Mouse (Mus musculus) gastrocnemius, postnatal 10 days (tissue): ENCODE measurements around the gene Zp2. TPM values are rescaled to one million over a fixed set of nuclear protein-coding genes. Genes with fewer than 3 reads are reported as not detected.

ENCODE experiments used
- total RNA-seq, 2 experiments: library from RNA; stranded (reverse); gene quantifications; 2 replicates each; pipeline ENCODE4 v1.2.3; 2021

The Zp2 gene
- total RNA-seq, 2 experiments from 2014 or later: 0.35 to 0.59 TPM

Other genes with a start within 250 kb of the Zp2 start
- 1 to 10 TPM; 9.2 to 9.9 TPM for gene Lyrm1, start 249.4 kb downstream of the Zp2 start, total RNA-seq
- 10 to 100 TPM; 12.0 to 14.6 TPM for gene Dcun1d3, start 249.0 kb downstream of the Zp2 start, total RNA-seq
- not detected for gene Dnah3, start 50.0 kb downstream of the Zp2 start, total RNA-seq
- 1 to 10 TPM; 8.0 to 8.4 TPM for gene Tmem159, start 42.9 kb downstream of the Zp2 start, total RNA-seq
- under 1 TPM in 1 of 2 experiments, not detected in 1; 0.07 TPM for gene Anks4b, start 28.6 kb upstream of the Zp2 start, total RNA-seq
- gene Crym, start 56.8 kb upstream of the Zp2 start, total RNA-seq: 10 to 100 TPM; 11.9 to 13.0 TPM
- gene Abca14, start 58.7 kb upstream of the Zp2 start, total RNA-seq: not detected
- not detected for gene Abca15, start 183.4 kb upstream of the Zp2 start, total RNA-seq